Mouse (Mus musculus): ENCODE data around the gene Bsph2.

GRCm38 (mm10) chr7:13511539-13511938 is 59.3 kb downstream of the Bsph2 start:
- TF ChIP-seq CTCF (IDR thresholded peaks at IDR 0.05; ENCODE audit: low read depth): no peak
- no peak for TF ChIP-seq EP300 (IDR thresholded peaks at IDR 0.05; ENCODE audit: low read depth)

Measured in liver, embryonic 14.5 days (tissue).